Mouse (Mus musculus) olfactory bulb, adult 2 months (tissue): ENCODE data around the gene Hephl1.

Source experiments
- CTCF ChIP-seq: fragments of 200-500 bp; IDR thresholded peaks from 2 replicates; pipeline ENCODE4 v1.5.1; 2012; ENCODE audit warnings: low read depth, mild to moderate bottlenecking, low read length, moderate library complexity; ENCODE audit not compliant: insufficient read depth
- POLR2A ChIP-seq: fragments of 200-500 bp; IDR thresholded peaks from 2 replicates; pipeline ENCODE4 v1.6.1; 2012; ENCODE audit warnings: mild to moderate bottlenecking, low read depth, low read length, moderate library complexity; ENCODE audit not compliant: insufficient read depth

DNA sequence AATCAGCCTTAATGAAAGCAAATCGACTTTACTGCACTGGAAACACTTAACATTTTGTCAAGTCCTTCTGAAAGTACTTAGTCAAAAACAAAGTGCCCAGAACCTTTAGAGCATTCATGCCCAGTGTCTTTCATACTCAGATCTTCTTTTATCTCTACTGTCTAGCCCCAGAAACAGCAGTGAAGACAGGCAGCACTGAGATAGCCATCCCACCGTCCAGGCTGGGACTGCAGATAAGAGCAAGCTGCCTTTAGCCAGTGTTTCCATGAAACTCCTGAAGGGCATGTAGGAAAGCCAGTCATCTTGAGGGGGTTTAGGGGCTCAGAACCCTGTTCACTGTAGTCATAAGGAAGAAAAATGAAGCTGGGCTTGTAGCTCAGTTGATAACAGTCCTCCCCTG is 14.7 kb downstream of the Hephl1 start:
- TF ChIP-seq POLR2A (no peak), CTCF (no peak)
